Mouse (Mus musculus) MEL (cell line): ENCODE data around the gene 2300002M23Rik. TPM values are rescaled to one million over a fixed set of nuclear protein-coding genes. Genes with fewer than 3 reads are reported as not detected.
A peak's percentile ranks its signal among the peaks of the same experiment; 100 is the strongest.

Experiments used
- DNase-seq: peaks from one replicate; pipeline ENCODE4 v3.0.0; 2011; ENCODE audit warnings: low read depth, low spot score
- H3K27ac ChIP-seq: 2 replicates; pipeline ENCODE4 v1.5.1; 2012; ENCODE audit warnings: low read depth, mild to moderate bottlenecking, control low read depth, low read length, moderate library complexity; ENCODE audit not compliant: control insufficient read depth
- H3K27me3 ChIP-seq, 2 experiments: fragments of 150-350 bp in 1 of 2; sonication (generic) in 1 of 2; 2 replicates each; pipeline ENCODE4 v1.6.1; 2012; ENCODE audit warnings: low read length in 2 of 2, mild to moderate bottlenecking in 2 of 2, improper control_type of control experiment in 1 of 2, moderate library complexity in 1 of 2; ENCODE audit not compliant: insufficient read depth in 2 of 2, control insufficient read depth in 1 of 2
- H3K36me3 ChIP-seq, 2 experiments: 2 replicates each; pipeline ENCODE4 v1.6.1; 2012 to 2014; ENCODE audit warnings: low read length in 2 of 2, improper control_type of control experiment in 1 of 2, inconsistent platforms in 1 of 2, mild to moderate bottlenecking in 1 of 2; ENCODE audit not compliant: insufficient read depth in 2 of 2, control insufficient read depth in 1 of 2
- H3K4me1 ChIP-seq, 2 experiments: fragments of 150-350 bp in 1 of 2; sonication (generic) in 1 of 2; 2 replicates each; pipeline ENCODE4 v1.6.1; 2012; ENCODE audit warnings: low read length in 2 of 2, improper control_type of control experiment in 1 of 2, mild to moderate bottlenecking in 1 of 2; ENCODE audit not compliant: insufficient read depth in 2 of 2, control insufficient read depth in 1 of 2
- H3K4me3 ChIP-seq, 2 experiments: fragments of 150-350 bp in 1 of 2; sonication (generic) in 1 of 2; 2 replicates each; pipeline ENCODE4 v1.5.1; 2012; ENCODE audit warnings: low read depth in 2 of 2, low read length in 2 of 2, mild to moderate bottlenecking in 2 of 2, moderate library complexity in 2 of 2, control low read depth in 1 of 2, improper control_type of control experiment in 1 of 2; ENCODE audit not compliant: control insufficient read depth in 1 of 2, insufficient read depth in 1 of 2
- H3K79me2 ChIP-seq: 2 replicates; pipeline ENCODE4 v1.6.1; 2012; ENCODE audit warnings: mild to moderate bottlenecking, low read length, moderate library complexity; ENCODE audit not compliant: control insufficient read depth, poor library complexity, insufficient read depth
- H3K9ac ChIP-seq: 2 replicates; pipeline ENCODE4 v1.6.1; 2012; ENCODE audit warnings: low read depth, mild to moderate bottlenecking, control low read depth, low read length, moderate library complexity; ENCODE audit not compliant: control insufficient read depth, poor library complexity, severe bottlenecking
- H3K9me3 ChIP-seq: fragments of 150-350 bp; sonication (generic); replicated peaks from 2 replicates; pipeline ENCODE4 v1.6.1; 2012; ENCODE audit warnings: mild to moderate bottlenecking, low read length, improper control_type of control experiment, moderate library complexity; ENCODE audit not compliant: insufficient read depth
- CHD1 ChIP-seq: IDR thresholded peaks from 2 replicates; pipeline ENCODE4 v1.6.1; 2012; ENCODE audit warnings: low read depth, mild to moderate bottlenecking, inconsistent platforms, low read length, improper control_type of control experiment
- CHD2 ChIP-seq: IDR thresholded peaks from 2 replicates; pipeline ENCODE4 v1.6.1; 2011; ENCODE audit warnings: low read length, improper control_type of control experiment
- E2F4 ChIP-seq: IDR thresholded peaks from 2 replicates; pipeline ENCODE4 v1.6.1; 2011; ENCODE audit warnings: low read depth, low read length, improper control_type of control experiment, borderline replicate concordance
- ELF1 ChIP-seq: IDR thresholded peaks from 2 replicates; pipeline ENCODE4 v1.6.1; 2014; ENCODE audit warnings: low read depth, mild to moderate bottlenecking, inconsistent platforms, low read length, improper control_type of control experiment, moderate library complexity
- HCFC1 ChIP-seq: IDR thresholded peaks from 2 replicates; pipeline ENCODE4 v1.6.1; 2012; ENCODE audit warnings: low read depth, mild to moderate bottlenecking, inconsistent platforms, low read length, improper control_type of control experiment, moderate library complexity
- JUND ChIP-seq: IDR thresholded peaks from 2 replicates; pipeline ENCODE4 v1.6.1; 2011; ENCODE audit warnings: low read depth, mild to moderate bottlenecking, improper control_type of control experiment, low read length
- KAT2A ChIP-seq: conservative IDR thresholded peaks from 2 replicates; pipeline ENCODE4 v1.6.1; 2012; ENCODE audit warnings: low read depth, low read length, improper control_type of control experiment, inconsistent platforms
- MAFK ChIP-seq: IDR thresholded peaks from 2 replicates; pipeline ENCODE4 v1.6.1; 2011; ENCODE audit warnings: low read depth, mild to moderate bottlenecking, low read length, improper control_type of control experiment, borderline replicate concordance
- MAX ChIP-seq: IDR thresholded peaks from 2 replicates; pipeline ENCODE4 v1.6.1; 2011; ENCODE audit warnings: low read length, improper control_type of control experiment
- MAZ ChIP-seq: IDR thresholded peaks from 2 replicates; pipeline ENCODE4 v1.6.1; 2012; ENCODE audit warnings: low read depth, mild to moderate bottlenecking, inconsistent platforms, low read length, improper control_type of control experiment
- MXI1 ChIP-seq: IDR thresholded peaks from 2 replicates; pipeline ENCODE4 v1.6.1; 2011; ENCODE audit warnings: mild to moderate bottlenecking, low read depth, low read length, improper control_type of control experiment
- NRF1 ChIP-seq: IDR thresholded peaks from 2 replicates; pipeline ENCODE4 v1.6.1; 2014; ENCODE audit warnings: low read depth, mild to moderate bottlenecking, inconsistent platforms, low read length, improper control_type of control experiment, moderate library complexity; ENCODE audit not compliant: poor library complexity, insufficient read depth, severe bottlenecking
- POLR2A ChIP-seq, 2 experiments: IDR thresholded peaks; 2 replicates each; pipeline ENCODE4 v1.6.1; 2011 to 2012; ENCODE audit warnings: low read length in 2 of 2, mild to moderate bottlenecking in 2 of 2, control low read depth in 1 of 2, improper control_type of control experiment in 1 of 2, low read depth in 1 of 2, moderate library complexity in 1 of 2; ENCODE audit not compliant: control insufficient read depth in 1 of 2, insufficient read depth in 1 of 2, poor library complexity in 1 of 2
- POLR2AphosphoS2 ChIP-seq: IDR thresholded peaks from 2 replicates; pipeline ENCODE4 v1.6.1; 2011; ENCODE audit warnings: low read length, improper control_type of control experiment
- POLR2AphosphoS5 ChIP-seq: IDR thresholded peaks from 2 replicates; pipeline ENCODE4 v1.6.1; 2012; ENCODE audit warnings: low read depth, borderline replicate concordance, mild to moderate bottlenecking, inconsistent platforms, low read length, moderate library complexity, mixed read lengths
- RAD21 ChIP-seq: IDR thresholded peaks from 2 replicates; pipeline ENCODE4 v1.6.1; 2011; ENCODE audit warnings: mild to moderate bottlenecking, low read depth, low read length, improper control_type of control experiment
- RCOR1 ChIP-seq: IDR thresholded peaks from 2 replicates; pipeline ENCODE4 v1.6.1; 2012; ENCODE audit warnings: low read depth, mild to moderate bottlenecking, inconsistent platforms, low read length, improper control_type of control experiment
- SIN3A ChIP-seq: IDR thresholded peaks from 2 replicates; pipeline ENCODE4 v1.6.1; 2012; ENCODE audit warnings: low read length, improper control_type of control experiment, inconsistent platforms
- TAL1 ChIP-seq: IDR thresholded peaks from 2 replicates; pipeline ENCODE4 v1.6.1; 2012; ENCODE audit warnings: mild to moderate bottlenecking, inconsistent platforms, low read length, moderate library complexity, mixed read lengths
- TBP ChIP-seq: IDR thresholded peaks from 2 replicates; pipeline ENCODE4 v1.8.0; 2011; ENCODE audit warnings: low read depth, low read length, improper control_type of control experiment
- TCF12 ChIP-seq: IDR thresholded peaks from 2 replicates; pipeline ENCODE4 v1.6.1; 2014; ENCODE audit warnings: low read depth, mild to moderate bottlenecking, inconsistent platforms, low read length, improper control_type of control experiment, moderate library complexity
- UBTF ChIP-seq: IDR thresholded peaks from 2 replicates; pipeline ENCODE4 v1.6.1; 2012; ENCODE audit warnings: low read depth, mild to moderate bottlenecking, inconsistent platforms, low read length, improper control_type of control experiment, moderate library complexity, borderline replicate concordance; ENCODE audit not compliant: insufficient read depth
- ZC3H11A ChIP-seq: IDR thresholded peaks from 2 replicates; pipeline ENCODE4 v1.6.1; 2012; ENCODE audit warnings: low read depth, mild to moderate bottlenecking, inconsistent platforms, low read length, improper control_type of control experiment
- ZKSCAN1 ChIP-seq: IDR thresholded peaks from 2 replicates; pipeline ENCODE4 v1.6.1; 2012; ENCODE audit warnings: low read depth, mild to moderate bottlenecking, inconsistent platforms, low read length, improper control_type of control experiment, moderate library complexity
- ZMIZ1 ChIP-seq: IDR thresholded peaks from 2 replicates; pipeline ENCODE4 v1.6.1; 2012; ENCODE audit warnings: low read depth, mild to moderate bottlenecking, inconsistent platforms, low read length, improper control_type of control experiment, moderate library complexity
- ZNF384 ChIP-seq: IDR thresholded peaks from 2 replicates; pipeline ENCODE4 v1.6.1; 2012; ENCODE audit warnings: low read depth, mild to moderate bottlenecking, inconsistent platforms, low read length, improper control_type of control experiment
- polyA plus RNA-seq, 2 experiments: library from polyadenylated mRNA; stranded (reverse) in 1 of 2; unstranded in 1 of 2; fragments of >175 nt in 1 of 2; fragments of >200 nt in 1 of 2; gene quantifications; 2 replicates each; pipeline versions ENCODE4 v1.2.1 to v1.2.4; 2012; ENCODE audit warnings: low replicate concordance in 2 of 2, low read depth in 1 of 2; ENCODE audit not compliant: insufficient read length in 2 of 2, insufficient read depth in 1 of 2, missing spikeins in 1 of 2
- total RNA-seq: library from RNA; depleted of rRNA; stranded (reverse); fragments of 300-350 nt; gene quantifications from 2 replicates; pipeline ENCODE4 v1.2.3, GENCODE M21; 2012

Gene 2300002M23Rik
- total and polyA plus RNA-seq, 3 experiments = not detected

- Histone ChIP-seq H3K27me3 (no peaks in the 10 kb centered on the region; a peak in 2 of 4 replicates), H3K4me3 (no peak overlapping the region)
- DNase-seq = no peak
- TF ChIP-seq RCOR1 (no peak), RAD21 (no peak), ELF1 (no peak), JUND (no peak), POLR2AphosphoS5 (no peak), ZKSCAN1 (no peak), KAT2A (no peak)
- TF ChIP-seq, all 39 proteins: peak for 0
- Histone ChIP-seq H3K9me3 (no peaks in the 10 kb centered on the region), H3K4me1 (peaks cover 0 to 10% of the 10 kb centered on the region in 2 experiments; a peak in 1 of 4 replicates), H3K27ac (no peak overlapping the region), H3K36me3 (0 out of 4 replicates have a peak, but pooled peaks cover 0 to 2% of the 10 kb centered on the region in 2 experiments), H3K79me2 (no peaks in the 10 kb centered on the region), H3K9ac (no peak overlapping the region)
These were observed 24.5 kb downstream of the 2300002M23Rik start for GRCm38 (mm10) chr17:35591731-35592130.

GRCm38 (mm10) chr17:35592131-35592530 lies 24.9 kb downstream of the 2300002M23Rik start:
- Histone ChIP-seq H3K27me3 (no peaks in the 10 kb centered on the region; a peak in 2 of 4 replicates), H3K27ac (no peak overlapping the region), H3K36me3 (0 out of 4 replicates have a peak, but pooled peaks cover 0 to 2% of the 10 kb centered on the region in 2 experiments), H3K79me2 (no peaks in the 10 kb centered on the region)
- no peak for TF ChIP-seq MXI1
- no peak for TF ChIP-seq POLR2A (IDR thresholded peaks at IDR 0.05; ENCODE audit: control insufficient read depth in 1 of 2, insufficient read depth in 1 of 2, low read depth in 1 of 2, low read length in 2 of 2, poor library complexity in 1 of 2)
- no peak for TF ChIP-seq MAZ
- no peak for TF ChIP-seq MAX
- TF ChIP-seq, all 39 proteins: peak for 0
- H3K9ac ChIP-seq = no peak overlapping the region
- no peaks in the 10 kb centered on the region for H3K9me3 ChIP-seq
- no peak overlapping the region for H3K4me3 ChIP-seq
- DNase-seq = no peak
- H3K4me1 ChIP-seq = peaks cover 0 to 10% of the 10 kb centered on the region in 2 experiments; a peak in 1 of 4 replicates

- H3K4me1 ChIP-seq = peaks cover 0 to 10% of the 10 kb centered on the region in 2 experiments; a peak in 1 of 4 replicates
- H3K9ac ChIP-seq = no peak overlapping the region
- H3K27ac ChIP-seq = no peak overlapping the region
These were observed 26.5 kb downstream of the 2300002M23Rik start for GRCm38 (mm10) chr17:35593786-35594185.

More at GRCm38 (mm10) chr17:35593786-35594185, 26.5 kb downstream of the 2300002M23Rik start:
- H3K79me2 ChIP-seq = no peaks in the 10 kb centered on the region
- TF ChIP-seq HCFC1 (no peak), NRF1 (no peak), POLR2AphosphoS2 (no peak), TCF12 (no peak), E2F4 (no peak), ZMIZ1 (no peak), UBTF (no peak), POLR2AphosphoS5 (no peak), CHD2 (no peak), TAL1 (no peak), MAFK (no peak), MAZ (no peak), MXI1 (no peak), ZC3H11A (no peak), ZNF384 (no peak), ELF1 (no peak), TBP (no peak), POLR2A (IDR thresholded peaks at IDR 0.05; ENCODE audit: control insufficient read depth in 1 of 2, insufficient read depth in 1 of 2, low read depth in 1 of 2, low read length in 2 of 2, poor library complexity in 1 of 2) (no peak), SIN3A (no peak), CHD1 (no peak)
- peak; percentile 43 for DNase-seq
- no peaks in the 10 kb centered on the region for H3K9me3 ChIP-seq
- peak overlapping the region in 1 of 2 experiments; percentile 12; a peak in 1 of 4 replicates for H3K4me3 ChIP-seq
- H3K36me3 ChIP-seq = 0 out of 4 replicates have a peak, but pooled peaks cover 0 to 2% of the 10 kb centered on the region in 2 experiments
- H3K27me3 ChIP-seq = no peaks in the 10 kb centered on the region; a peak in 2 of 4 replicates
